In the genomic region with DNA sequence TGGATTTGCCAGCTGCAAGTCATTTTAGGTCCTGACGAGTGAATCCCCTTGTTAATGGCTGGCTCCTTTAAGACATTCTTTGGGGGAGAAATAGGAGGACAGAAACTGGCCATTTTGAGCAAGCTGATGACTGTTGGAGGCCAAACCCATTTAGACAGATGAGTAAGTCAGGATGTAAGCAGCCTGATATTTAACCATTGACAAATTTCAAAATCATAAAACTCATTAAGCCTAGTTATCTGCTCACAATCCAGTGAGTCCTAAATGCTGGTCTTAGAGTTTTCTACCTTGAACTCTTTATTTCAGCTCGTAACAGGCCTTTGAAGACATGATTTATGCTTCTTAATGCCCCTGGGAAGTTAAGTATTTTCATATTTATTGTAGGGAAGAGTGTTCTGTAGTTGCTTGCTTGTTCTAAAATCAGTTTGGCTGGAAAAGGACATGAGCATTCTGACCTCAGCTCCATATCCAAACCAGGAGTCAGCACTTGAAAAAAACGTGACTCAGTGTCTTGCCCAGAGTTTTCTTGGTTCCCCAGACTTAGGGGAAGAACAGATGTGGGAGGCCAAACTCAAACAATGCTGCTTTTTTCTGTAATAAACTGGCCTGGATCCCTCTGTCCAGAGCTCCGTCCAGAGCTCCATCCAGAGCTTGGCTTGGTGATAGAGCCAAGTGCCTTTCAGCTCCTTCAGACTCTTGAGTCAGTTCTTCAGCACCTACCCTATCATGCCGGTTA, we compare ENCODE assay signal across 18 mouse cellular contexts.
A peak's percentile ranks its signal among the peaks of the same experiment; 100 is the strongest.
DNase-seq lines count a peak whose midpoint lies in the region; ATAC-seq and TF ChIP-seq lines count a peak whose summit lies in the region.
"Had no signal": no experiment of that assay in that cellular context is flagged by ENCODE, and none has a peak within 500 bp of the region (broad histone marks: within the 10 kb centered on the region; RNA-seq: fewer than 3 reads in every experiment).

No protein-coding gene starts in this region.

- no peaks in the 10 kb centered on the region for H3K36me3 ChIP-seq in heart, adult 2 months (ENCODE audit: control insufficient read depth, insufficient read depth, low read length)
- H3K36me3 ChIP-seq in heart, embryonic 12.5 days, result no peaks in the 10 kb centered on the region
- no peaks in the 10 kb centered on the region for H3K36me3 ChIP-seq in stomach, embryonic 16.5 days (ENCODE audit: control insufficient read depth, insufficient read depth, low read length)
- no peaks in the 10 kb centered on the region for H3K36me3 ChIP-seq in stomach, postnatal 0 days (ENCODE audit: control insufficient read depth, insufficient read depth, low read length)
- H3K36me3 ChIP-seq: limb, embryonic 15.5 days; midbrain, embryonic 13.5 days had no signal

- H3K79me2 ChIP-seq in heart, adult 2 months (replicated peaks; ENCODE audit: control insufficient read depth, insufficient read depth, low read length), result no peaks in the 10 kb centered on the region

- TF ChIP-seq CTCF in heart, adult 2 months (IDR thresholded peaks at IDR 0.05), result no peak
- no peak for TF ChIP-seq CTCF in stomach, postnatal 0 days (IDR thresholded peaks at IDR 0.05; ENCODE audit: low read depth)

- H3K27me3 ChIP-seq in heart, adult 2 months (ENCODE audit: control insufficient read depth, insufficient read depth, low read length), result no peaks in the 10 kb centered on the region
- no peaks in the 10 kb centered on the region for H3K27me3 ChIP-seq in heart, embryonic 12.5 days (replicated peaks)
- H3K27me3 ChIP-seq in stomach, embryonic 16.5 days (ENCODE audit: control insufficient read depth, insufficient read depth, low read length), result no peaks in the 10 kb centered on the region
- H3K27me3 ChIP-seq in stomach, postnatal 0 days (ENCODE audit: control insufficient read depth, insufficient read depth, low read length), result no peaks in the 10 kb centered on the region
- H3K27me3 ChIP-seq: limb, embryonic 15.5 days; midbrain, embryonic 13.5 days had no signal

- H3K9me3 ChIP-seq in heart, embryonic 12.5 days (replicated peaks), result no peaks in the 10 kb centered on the region
- H3K9me3 ChIP-seq in stomach, embryonic 16.5 days (replicated peaks; ENCODE audit: control insufficient read depth, low read length), result no peaks in the 10 kb centered on the region
- H3K9me3 ChIP-seq in stomach, postnatal 0 days (ENCODE audit: control insufficient read depth, low read length), result no peaks in the 10 kb centered on the region
- H3K9me3 ChIP-seq: G1E; limb, embryonic 15.5 days; midbrain, embryonic 13.5 days had no signal

- no peak for TF ChIP-seq EP300 in heart, adult 2 months (IDR thresholded peaks at IDR 0.05; ENCODE audit: insufficient read depth, low read depth, low read length)
- no peak for TF ChIP-seq EP300 in stomach, postnatal 0 days (optimal IDR thresholded peaks at IDR 0.05)

- H3K27ac ChIP-seq in heart, adult 2 months, result peak overlapping the region; percentile 15; the same call in 1 of the 2 replicates
- H3K27ac ChIP-seq in heart, embryonic 12.5 days (ENCODE audit: poor library complexity, severe bottlenecking), result no peak overlapping the region
- peak overlapping the region; percentile 29; the same call in 1 of the 2 replicates for H3K27ac ChIP-seq in stomach, embryonic 16.5 days (ENCODE audit: low read length)
- H3K27ac ChIP-seq in stomach, postnatal 0 days (replicated peaks), result no peak overlapping the region
- H3K27ac ChIP-seq: limb, embryonic 15.5 days; midbrain, embryonic 13.5 days had no signal

- TF ChIP-seq POLR2A in heart, adult 2 months (IDR thresholded peaks at IDR 0.05; ENCODE audit: insufficient read depth, low read depth, low read length), result no peak

- H3K9ac ChIP-seq in heart, adult 2 months (ENCODE audit: low read depth, low read length), result no peak overlapping the region
- no peak overlapping the region for H3K9ac ChIP-seq in heart, embryonic 12.5 days
- no peak overlapping the region for H3K9ac ChIP-seq in stomach, embryonic 16.5 days (ENCODE audit: low read length)
- no peak overlapping the region for H3K9ac ChIP-seq in stomach, postnatal 0 days (ENCODE audit: low read length)
- H3K9ac ChIP-seq: forebrain, postnatal 0 days; limb, embryonic 15.5 days; liver, postnatal 0 days; midbrain, embryonic 13.5 days had no signal

- ATAC-seq in heart, embryonic 12.5 days (ENCODE audit: insufficient number of reproducible peaks, low FRiP score), result no peak
- ATAC-seq in stomach, embryonic 16.5 days (ENCODE audit: insufficient read depth, low FRiP score), result no peak
- ATAC-seq in stomach, postnatal 0 days (ENCODE audit: low FRiP score, low TSS enrichment), result no peak; the same call in 1 of the 2 replicates
- ATAC-seq: CD4-positive, CD25-positive, alpha-beta regulatory T cell, adult 4 months; forebrain, postnatal 0 days; hindbrain, embryonic 16.5 days; intestine, postnatal 0 days; liver, postnatal 0 days; midbrain, embryonic 13.5 days had no signal

- intact Hi-C loops in heart, adult 2 months (cut with DNase I), result no loop called here

- no peak overlapping the region for H3K4me2 ChIP-seq in heart, embryonic 12.5 days
- H3K4me2 ChIP-seq in stomach, embryonic 16.5 days (ENCODE audit: low read depth, low read length), result no peak overlapping the region
- H3K4me2 ChIP-seq in stomach, postnatal 0 days (replicated peaks; ENCODE audit: low read depth), result no peak overlapping the region
- H3K4me2 ChIP-seq: limb, embryonic 15.5 days; midbrain, embryonic 13.5 days had no signal

- H3K4me1 ChIP-seq in heart, adult 2 months (ENCODE audit: control insufficient read depth, insufficient read depth, low read length), result peaks cover 2% of the 10 kb centered on the region; the same call in 1 of the 2 replicates
- H3K4me1 ChIP-seq in heart, embryonic 12.5 days (replicated peaks), result peaks cover 10% of the 10 kb centered on the region
- H3K4me1 ChIP-seq in stomach, embryonic 16.5 days (ENCODE audit: control insufficient read depth, insufficient read depth, low read length), result peaks cover 7% of the 10 kb centered on the region; the same call in 1 of the 2 replicates
- H3K4me1 ChIP-seq in stomach, postnatal 0 days (replicated peaks; ENCODE audit: control insufficient read depth, insufficient read depth), result no peaks in the 10 kb centered on the region; the same call in 1 of the 2 replicates
- H3K4me1 ChIP-seq: midbrain, embryonic 13.5 days had no signal

- H3K4me3 ChIP-seq in heart, adult 2 months, result no peak overlapping the region
- no peak overlapping the region for H3K4me3 ChIP-seq in heart, embryonic 12.5 days
- no peak overlapping the region for H3K4me3 ChIP-seq in stomach, embryonic 16.5 days (replicated peaks; ENCODE audit: low read length)
- no peak overlapping the region for H3K4me3 ChIP-seq in stomach, postnatal 0 days (ENCODE audit: low read depth, low read length)
- H3K4me3 ChIP-seq: limb, embryonic 15.5 days; midbrain, embryonic 13.5 days had no signal

- DNase-seq in heart, adult 2 months, result peak in 1 of 2 experiments; percentile 33
- DNase-seq in stomach, postnatal 0 days (ENCODE audit: low spot score), result no peak
- peak; percentile 36 to 44 for DNase-seq in heart, adult 9 months (ENCODE audit: low spot score in 2 of 2)
- DNase-seq in lung, adult 18-20 months, result no peak
- no peak for DNase-seq in urinary bladder, postnatal 14 days (ENCODE audit: low spot score)
- DNase-seq: forebrain, postnatal 0 days; kidney, postnatal 36 days; liver, postnatal 0 days; lung, postnatal 4 days; thymus, adult 18-20 months had no signal

- WGBS in heart, adult 2 months, result 65% methylated on average over 5 of the region's 5 CpGs
- 59% methylated on average over 5 of the region's 5 CpGs for WGBS in heart, embryonic 12.5 days
- 56% methylated on average over 5 of the region's 5 CpGs for WGBS in stomach, embryonic 16.5 days
- WGBS in stomach, postnatal 0 days, result 50% methylated on average over 5 of the region's 5 CpGs

Comparison
In these comparisons a context has a peak if more than half of its experiments do, and no peak if none do; other contexts are left out.
1. H3K27ac ChIP-seq: peak in heart, adult 2 months (single experiment) and stomach, embryonic 16.5 days (single experiment); none in heart, embryonic 12.5 days (single experiment) and stomach, postnatal 0 days (single experiment).
2. DNase-seq: peak in heart, adult 9 months (2 of 2); none in stomach, postnatal 0 days (single experiment), lung, adult 18-20 months (0 of 2) and urinary bladder, postnatal 14 days (single experiment).